Mouse (Mus musculus) 3T3-L1 (cell line): ENCODE measurements around the gene Ggcx.
A peak's percentile ranks its signal among the peaks of the same experiment; 100 is the strongest.
"Not testable (repeated sequence)": the region's sequence is repeated elsewhere in the genome, so short reads cannot be mapped to it uniquely, and the experiment has no call there.

Experiments used
- DNase-seq: peaks from one replicate; pipeline ENCODE4 v3.0.0-alpha.2; 2015; ENCODE audit warnings: low read depth, low spot score

Gene Ggcx

GRCm38 (mm10) chr6:72429061-72429842 lies 15.1 kb downstream of the Ggcx start:
- no peak for DNase-seq

- DNase-seq = peak; percentile 75
These were observed 17.1 kb downstream of the Ggcx start for GRCm38 (mm10) chr6:72430989-72431921.

- DNase-seq = no peak
These were observed 18.0 kb downstream of the Ggcx start for GRCm38 (mm10) chr6:72432153-72432552.

- DNase-seq = peak; percentile 50
These were observed 24.1 kb downstream of the Ggcx start for GRCm38 (mm10) chr6:72438226-72438625.

- DNase-seq = peak; percentile 88
These were observed 24.8 kb downstream of the Ggcx start for GRCm38 (mm10) chr6:72438862-72439354.

GRCm38 (mm10) chr6:72439355-72440185 lies 25.5 kb downstream of the Ggcx start, which contains the start of gene Mat2a:
TSS of gene Mat2a (minus strand) at chr6:72439558.
- peak; percentile 98 for DNase-seq

GRCm38 (mm10) chr6:72440186-72440990 lies 26.3 kb downstream of the Ggcx start:
- no peak for DNase-seq

GRCm38 (mm10) chr6:72442921-72443604 lies 29.0 kb downstream of the Ggcx start:
- no peak for DNase-seq

- DNase-seq = no peak
These were observed 30.9 kb downstream of the Ggcx start for GRCm38 (mm10) chr6:72445011-72445410.

- no peak for DNase-seq
These were observed 33.4 kb downstream of the Ggcx start for GRCm38 (mm10) chr6:72447487-72447886.

- DNase-seq = not testable (repeated sequence)
These were observed 37.7 kb downstream of the Ggcx start for GRCm38 (mm10) chr6:72451778-72452177.

- no peak for DNase-seq
These were observed 38.2 kb downstream of the Ggcx start for GRCm38 (mm10) chr6:72452329-72452728.

- DNase-seq = no peak
These were observed 39.5 kb downstream of the Ggcx start for GRCm38 (mm10) chr6:72453578-72453977.

- DNase-seq = no peak
These were observed 40.1 kb downstream of the Ggcx start for GRCm38 (mm10) chr6:72454072-72454746.

- DNase-seq = peak; percentile 45
These were observed 40.8 kb downstream of the Ggcx start for GRCm38 (mm10) chr6:72454833-72455373.

- no peak for DNase-seq
These were observed 42.5 kb downstream of the Ggcx start for GRCm38 (mm10) chr6:72456567-72456966.

- DNase-seq = no peak
These were observed 44.3 kb downstream of the Ggcx start for GRCm38 (mm10) chr6:72458418-72458817.

GRCm38 (mm10) chr6:72458921-72459320 lies 44.8 kb downstream of the Ggcx start:
- DNase-seq = no peak
